Mouse (Mus musculus): ENCODE data around the gene Tarm1. TPM values are rescaled to one million over a fixed set of nuclear protein-coding genes. Genes with fewer than 3 reads are reported as not detected.

Gene Tarm1
- 0.11 TPM in 1 of 2 replicates, not detected in the other for polyA plus RNA-seq (2012; rRNA removed)

DNA sequence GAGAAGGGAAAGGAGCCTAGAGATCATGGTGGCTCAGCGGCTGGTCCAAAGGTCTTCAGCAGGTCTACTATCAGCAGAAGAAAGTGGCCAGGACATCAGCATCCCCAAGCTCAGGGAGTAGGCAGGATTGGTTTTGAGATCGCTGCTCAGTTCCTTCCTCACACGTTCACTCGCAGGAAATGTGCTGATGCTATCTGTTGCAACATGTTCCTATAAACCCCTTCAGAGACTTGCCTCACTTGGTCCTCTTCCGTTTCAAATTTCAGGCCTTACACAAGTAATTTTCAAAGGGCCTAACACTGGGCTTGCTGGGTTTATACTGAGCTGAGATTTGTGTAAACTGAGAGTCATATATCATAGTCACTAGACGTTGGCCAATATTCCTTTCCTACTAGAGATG, at the start of gene Tarm1:
Gene Tarm1 (minus strand): TSS at position 186 of the 400 bp plus-strand sequence.

Other genes with a start within 250 kb of the Tarm1 start
- gene Myadm, start 213.5 kb downstream of the Tarm1 start, polyA plus RNA-seq (2012; rRNA removed), result 19.2 and 49.0 TPM in 2 replicates
- gene Prkcg, start 213.4 kb downstream of the Tarm1 start, polyA plus RNA-seq (2012; rRNA removed), result 1.6 and 1.8 TPM in 2 replicates
- 78.6 and 92.4 TPM in 2 replicates for gene Cacng7, start 169.7 kb downstream of the Tarm1 start, polyA plus RNA-seq (2012; rRNA removed)
- 6.6 and 8.6 TPM in 2 replicates for gene Cacng8, start 111.9 kb downstream of the Tarm1 start, polyA plus RNA-seq (2012; rRNA removed)
- 0.41 and 1.1 TPM in 2 replicates for gene Cacng6, start 78.4 kb downstream of the Tarm1 start, polyA plus RNA-seq (2012; rRNA removed)
- gene Oscar, start 113.5 kb upstream of the Tarm1 start, polyA plus RNA-seq (2012; rRNA removed), result 0.72 and 0.78 TPM in 2 replicates
- 170 and 221 TPM in 2 replicates for gene Ndufa3, start 114.7 kb upstream of the Tarm1 start, polyA plus RNA-seq (2012; rRNA removed)
- 27.4 and 59.0 TPM in 2 replicates for gene Tfpt, start 127.3 kb upstream of the Tarm1 start, polyA plus RNA-seq (2012; rRNA removed)
- 109 and 130 TPM in 2 replicates for gene Prpf31, start 127.4 kb upstream of the Tarm1 start, polyA plus RNA-seq (2012; rRNA removed)
- gene Cnot3, start 142.6 kb upstream of the Tarm1 start, polyA plus RNA-seq (2012; rRNA removed), result 93.2 and 93.8 TPM in 2 replicates
- 9.6 and 14.9 TPM in 2 replicates for gene Leng1, start 163.2 kb upstream of the Tarm1 start, polyA plus RNA-seq (2012; rRNA removed)
- 11.1 and 12.2 TPM in 2 replicates for gene Tmc4, start 174.9 kb upstream of the Tarm1 start, polyA plus RNA-seq (2012; rRNA removed)
- gene Tsen34, start 190.2 kb upstream of the Tarm1 start, polyA plus RNA-seq (2012; rRNA removed), result 145 and 171 TPM in 2 replicates
- 27.2 and 42.3 TPM in 2 replicates for gene Mboat7, start 190.9 kb upstream of the Tarm1 start, polyA plus RNA-seq (2012; rRNA removed)
- 3,019 and 3,270 TPM in 2 replicates for gene Rps9, start 201.4 kb upstream of the Tarm1 start, polyA plus RNA-seq (2012; rRNA removed)
- gene Pirb, start 217.8 kb upstream of the Tarm1 start, polyA plus RNA-seq (2012; rRNA removed), result 0.20 and 0.22 TPM in 2 replicates

All from central nervous system, embryonic 11.5 days (tissue).